Mouse (Mus musculus): Measurements from ENCODE around the gene Hibadh. TPM values are rescaled to one million over a fixed set of nuclear protein-coding genes. Genes with fewer than 3 reads are reported as not detected.

Hibadh gene
- polyA plus RNA-seq, 1 experiment from 2014 or later, result 102 TPM

DNA sequence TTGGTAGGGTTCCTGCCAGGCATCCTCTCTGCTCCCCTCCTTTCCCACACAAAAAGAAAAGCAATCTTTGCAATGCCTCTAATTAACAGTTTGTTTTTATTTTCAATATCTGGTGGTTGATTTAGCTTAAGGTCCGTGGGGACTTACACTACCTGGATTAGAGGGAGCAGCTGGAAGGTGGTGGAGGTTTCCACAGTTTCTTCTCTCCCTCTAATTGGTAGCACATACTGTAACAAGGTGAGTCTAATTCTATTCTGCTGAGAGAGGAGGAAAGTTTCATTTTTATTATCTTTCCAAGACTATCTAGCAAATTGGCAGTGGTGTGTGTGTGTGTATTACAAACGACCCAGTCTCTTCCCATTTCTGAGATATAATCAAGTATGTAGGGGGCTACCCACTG lies 116.0 kb downstream of the Hibadh start:
- DNase-seq (ENCODE audit: low spot score), result no peak

DNA sequence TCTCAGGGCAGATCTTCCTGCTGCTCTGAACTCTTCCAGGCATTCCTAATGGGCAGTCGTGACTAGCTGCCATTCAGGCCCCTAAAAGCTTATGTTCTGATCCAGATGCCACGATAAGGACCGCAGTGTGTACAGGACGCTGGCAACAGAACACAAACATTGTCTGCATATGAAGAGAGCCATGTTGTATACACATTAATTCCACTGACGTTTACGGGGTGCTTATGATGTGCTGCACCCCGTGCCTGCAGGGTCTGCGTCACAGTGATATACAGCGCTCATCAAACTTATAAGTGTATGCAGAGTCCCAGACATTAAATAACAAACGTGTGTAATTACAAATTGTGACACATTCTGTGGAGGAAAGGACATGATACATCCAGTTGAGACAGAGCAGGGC lies 121.5 kb downstream of the Hibadh start:
- H3K27me3 ChIP-seq (ENCODE audit: control insufficient read depth, insufficient read depth, low read length), result no peaks in the 10 kb centered on the region
- TF ChIP-seq EP300 (optimal IDR thresholded peaks at IDR 0.05) (no peak), CTCF (IDR thresholded peaks at IDR 0.05; ENCODE audit: low read depth) (no peak)
- no peak for DNase-seq (ENCODE audit: low spot score)
- no peak overlapping the region for H3K4me2 ChIP-seq (replicated peaks; ENCODE audit: low read depth)
- H3K4me1 ChIP-seq (replicated peaks; ENCODE audit: control insufficient read depth, insufficient read depth), result no peaks in the 10 kb centered on the region
- no peak overlapping the region for H3K4me3 ChIP-seq (ENCODE audit: low read depth, low read length)
- no peaks in the 10 kb centered on the region for H3K36me3 ChIP-seq (ENCODE audit: control insufficient read depth, insufficient read depth, low read length)
- WGBS, result 60% methylated on average over 10 of the region's 10 CpGs
- no peak overlapping the region for H3K27ac ChIP-seq (replicated peaks)
- no peaks in the 10 kb centered on the region for H3K9me3 ChIP-seq (ENCODE audit: control insufficient read depth, low read length)
- ATAC-seq (ENCODE audit: low FRiP score, low TSS enrichment), result no peak
- H3K9ac ChIP-seq (ENCODE audit: low read length), result no peak overlapping the region

More for the DNA sequence above, 116.0 kb downstream of the Hibadh start:
- Histone ChIP-seq H3K27me3 (ENCODE audit: control insufficient read depth, insufficient read depth, low read length) (no peaks in the 10 kb centered on the region), H3K4me3 (ENCODE audit: low read depth, low read length) (no peak overlapping the region), H3K4me2 (replicated peaks; ENCODE audit: low read depth) (no peak overlapping the region), H3K4me1 (replicated peaks; ENCODE audit: control insufficient read depth, insufficient read depth) (no peaks in the 10 kb centered on the region), H3K36me3 (ENCODE audit: control insufficient read depth, insufficient read depth, low read length) (no peaks in the 10 kb centered on the region), H3K27ac (replicated peaks) (no peak overlapping the region), H3K9me3 (ENCODE audit: control insufficient read depth, low read length) (no peaks in the 10 kb centered on the region), H3K9ac (ENCODE audit: low read length) (no peak overlapping the region)
- WGBS, result 48% methylated on average over 2 of the region's 2 CpGs
- ATAC-seq (ENCODE audit: low FRiP score, low TSS enrichment), result no peak
- TF ChIP-seq EP300 (optimal IDR thresholded peaks at IDR 0.05) (no peak), CTCF (IDR thresholded peaks at IDR 0.05; ENCODE audit: low read depth) (no peak)

DNA sequence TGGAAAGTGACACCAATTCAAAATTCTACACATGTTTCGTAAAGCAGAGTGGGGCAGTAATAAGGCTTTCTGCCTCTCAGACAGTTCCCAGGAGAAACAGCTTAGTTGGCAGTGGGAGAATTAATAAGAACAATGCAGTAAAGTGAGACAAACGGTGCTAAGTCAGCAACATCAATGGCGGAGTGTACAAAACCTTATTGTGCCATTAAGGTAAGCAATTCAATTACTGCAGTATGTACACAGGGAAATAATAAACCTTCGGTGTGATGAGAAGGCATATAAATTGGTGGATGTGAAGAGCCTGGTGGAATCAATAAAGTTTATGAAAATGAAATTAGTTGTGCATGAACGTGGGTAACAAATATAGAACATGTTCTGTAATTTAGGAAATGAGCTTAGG lies 122.9 kb downstream of the Hibadh start:
- no peaks in the 10 kb centered on the region for H3K9me3 ChIP-seq (ENCODE audit: control insufficient read depth, low read length)
- H3K27me3 ChIP-seq (ENCODE audit: control insufficient read depth, insufficient read depth, low read length), result no peaks in the 10 kb centered on the region
- DNase-seq (ENCODE audit: low spot score) (no peak), ATAC-seq (ENCODE audit: low FRiP score, low TSS enrichment) (no peak)
- H3K4me1 ChIP-seq (replicated peaks; ENCODE audit: control insufficient read depth, insufficient read depth), result no peaks in the 10 kb centered on the region
- H3K27ac ChIP-seq (replicated peaks), result no peak overlapping the region
- H3K36me3 ChIP-seq (ENCODE audit: control insufficient read depth, insufficient read depth, low read length), result no peaks in the 10 kb centered on the region
- H3K9ac ChIP-seq (ENCODE audit: low read length), result no peak overlapping the region
- H3K4me2 ChIP-seq (replicated peaks; ENCODE audit: low read depth), result no peak overlapping the region
- 82% methylated on average over 5 of the region's 5 CpGs for WGBS
- no peak for TF ChIP-seq CTCF (IDR thresholded peaks at IDR 0.05; ENCODE audit: low read depth)
- no peak for TF ChIP-seq EP300 (optimal IDR thresholded peaks at IDR 0.05)
- H3K4me3 ChIP-seq (ENCODE audit: low read depth, low read length), result no peak overlapping the region

DNA sequence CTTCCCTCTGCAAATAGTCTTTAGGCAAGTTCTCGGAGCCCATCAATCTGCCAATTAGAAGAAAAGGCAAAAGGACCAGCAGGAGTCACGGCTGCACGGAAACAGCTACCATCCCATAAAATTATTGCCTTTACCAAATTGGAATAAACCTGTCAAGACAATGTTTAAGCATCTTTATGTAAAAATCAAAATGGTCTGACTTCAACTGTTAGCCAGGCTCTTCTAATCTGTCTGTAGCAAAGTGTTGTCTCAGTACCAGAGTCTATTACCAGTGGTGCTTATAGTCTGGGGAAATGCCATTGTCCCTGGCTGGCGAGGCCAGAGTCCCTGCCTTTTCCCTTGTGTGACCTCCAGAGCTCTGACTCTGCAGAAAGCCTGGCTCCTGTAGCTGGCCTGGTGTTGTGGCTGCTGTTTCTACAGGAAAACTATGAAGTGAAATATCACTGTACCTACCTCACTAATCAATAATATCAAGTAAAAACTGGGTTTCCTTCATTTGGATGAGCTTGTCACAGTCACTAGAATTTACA lies 126.2 kb downstream of the Hibadh start:
- H3K9ac ChIP-seq (ENCODE audit: low read length), result no peak overlapping the region
- TF ChIP-seq EP300 (optimal IDR thresholded peaks at IDR 0.05), result no peak
- no peak for TF ChIP-seq CTCF (IDR thresholded peaks at IDR 0.05; ENCODE audit: low read depth)
- ATAC-seq (ENCODE audit: low FRiP score, low TSS enrichment) (no peak), DNase-seq (ENCODE audit: low spot score) (no peak)
- H3K27ac ChIP-seq (replicated peaks), result no peak overlapping the region
- 48% methylated on average over 4 of the region's 4 CpGs for whole genome bisulfite sequencing
- no peak overlapping the region for H3K4me2 ChIP-seq (replicated peaks; ENCODE audit: low read depth)
- no peaks in the 10 kb centered on the region for H3K4me1 ChIP-seq (replicated peaks; ENCODE audit: control insufficient read depth, insufficient read depth)
- H3K9me3 ChIP-seq (ENCODE audit: control insufficient read depth, low read length), result no peaks in the 10 kb centered on the region
- H3K27me3 ChIP-seq (ENCODE audit: control insufficient read depth, insufficient read depth, low read length), result no peaks in the 10 kb centered on the region
- no peak overlapping the region for H3K4me3 ChIP-seq (ENCODE audit: low read depth, low read length)
- H3K36me3 ChIP-seq (ENCODE audit: control insufficient read depth, insufficient read depth, low read length), result no peaks in the 10 kb centered on the region

DNA sequence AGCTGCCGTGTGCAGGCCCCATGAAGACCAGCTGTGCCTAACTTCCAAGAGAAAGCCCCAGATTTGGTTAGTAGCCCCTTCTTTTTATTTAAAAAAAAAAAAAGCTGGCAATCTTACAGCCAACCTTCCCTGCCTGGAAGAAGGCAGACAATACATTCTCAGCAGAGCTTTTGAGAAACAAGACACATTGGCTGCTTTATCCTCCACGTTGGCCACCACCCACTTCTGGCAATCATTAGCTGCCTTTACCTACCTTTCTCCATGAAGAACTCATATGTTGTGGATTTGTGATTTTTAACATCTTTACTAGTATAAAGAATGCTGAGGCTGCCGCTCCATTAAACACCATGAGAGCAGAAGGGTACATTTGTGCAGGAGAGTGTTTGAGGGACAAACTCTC lies 131.4 kb downstream of the Hibadh start:
- no peak overlapping the region for H3K4me3 ChIP-seq (ENCODE audit: low read depth, low read length)
- H3K9me3 ChIP-seq (ENCODE audit: control insufficient read depth, low read length), result no peaks in the 10 kb centered on the region
- H3K4me2 ChIP-seq (replicated peaks; ENCODE audit: low read depth), result no peak overlapping the region
- no peaks in the 10 kb centered on the region for H3K36me3 ChIP-seq (ENCODE audit: control insufficient read depth, insufficient read depth, low read length)
- TF ChIP-seq CTCF (IDR thresholded peaks at IDR 0.05; ENCODE audit: low read depth) (no peak), EP300 (optimal IDR thresholded peaks at IDR 0.05) (no peak)
- 88% methylated on average over 3 of the region's 3 CpGs for WGBS
- H3K4me1 ChIP-seq (replicated peaks; ENCODE audit: control insufficient read depth, insufficient read depth), result no peaks in the 10 kb centered on the region
- H3K9ac ChIP-seq (ENCODE audit: low read length), result no peak overlapping the region
- ATAC-seq (ENCODE audit: low FRiP score, low TSS enrichment), result no peak
- no peak for DNase-seq (ENCODE audit: low spot score)
- H3K27me3 ChIP-seq (ENCODE audit: control insufficient read depth, insufficient read depth, low read length), result no peaks in the 10 kb centered on the region
- no peak overlapping the region for H3K27ac ChIP-seq (replicated peaks)

DNA sequence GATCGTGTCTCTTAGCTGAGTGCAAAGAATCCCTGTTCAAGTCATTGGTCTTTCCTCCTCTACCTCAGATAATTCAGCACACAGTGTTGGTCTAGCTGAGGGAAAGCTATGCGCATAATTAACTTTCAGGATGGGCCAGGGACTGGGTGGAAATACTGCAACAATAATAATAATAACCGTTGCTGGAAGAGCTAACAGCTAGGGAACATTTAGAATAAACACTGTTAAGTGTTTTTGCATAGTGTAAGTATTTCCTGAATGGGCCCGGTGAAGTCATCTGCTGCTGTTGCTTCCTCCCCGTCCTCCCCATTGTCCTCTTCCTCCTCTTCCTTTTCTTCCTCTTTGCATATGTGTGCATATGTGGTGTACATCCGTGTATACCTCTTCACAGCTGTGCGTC lies 132.2 kb downstream of the Hibadh start:
- Histone ChIP-seq H3K27ac (replicated peaks) (no peak overlapping the region), H3K4me1 (replicated peaks; ENCODE audit: control insufficient read depth, insufficient read depth) (no peaks in the 10 kb centered on the region), H3K27me3 (ENCODE audit: control insufficient read depth, insufficient read depth, low read length) (no peaks in the 10 kb centered on the region), H3K4me2 (replicated peaks; ENCODE audit: low read depth) (no peak overlapping the region), H3K36me3 (ENCODE audit: control insufficient read depth, insufficient read depth, low read length) (no peaks in the 10 kb centered on the region), H3K9ac (ENCODE audit: low read length) (no peak overlapping the region), H3K9me3 (ENCODE audit: control insufficient read depth, low read length) (no peaks in the 10 kb centered on the region), H3K4me3 (ENCODE audit: low read depth, low read length) (no peak overlapping the region)
- 75% methylated on average over 7 of the region's 7 CpGs for WGBS
- ATAC-seq (ENCODE audit: low FRiP score, low TSS enrichment) (no peak), DNase-seq (ENCODE audit: low spot score) (no peak)
- no peak for TF ChIP-seq CTCF (IDR thresholded peaks at IDR 0.05; ENCODE audit: low read depth)
- TF ChIP-seq EP300 (optimal IDR thresholded peaks at IDR 0.05), result no peak

Measured in stomach, postnatal 0 days (tissue).